Mouse (Mus musculus) kidney, postnatal 0 days (tissue): ENCODE data around the gene Krtap8-1. TPM values are rescaled to one million over a fixed set of nuclear protein-coding genes. Genes with fewer than 3 reads are reported as not detected.

Experiments used
- ATAC-seq: fragments of 200-750 bp; cut with Nextera tagmentation; replicated peaks from 2 replicates; pipeline ENCODE4 v1.8.0; 2017; ENCODE audit warnings: low read depth, moderate number of reproducible peaks, moderate TSS enrichment, moderate library complexity; ENCODE audit not compliant: low FRiP score
- DNase-seq: peaks from one replicate; pipeline ENCODE4 v3.0.0-alpha.2; 2016; ENCODE audit warnings: low spot score
- H3K27ac ChIP-seq: fragments of 300-500 bp; sonication (generic); 2 replicates; pipeline ENCODE4 v1.5.1; 2014; ENCODE audit warnings: mild to moderate bottlenecking
- H3K27me3 ChIP-seq: fragments of 300-500 bp; sonication (generic); 2 replicates; pipeline ENCODE4 v1.6.1; 2014; ENCODE audit warnings: low read length, mixed read lengths; ENCODE audit not compliant: insufficient read depth
- H3K36me3 ChIP-seq: fragments of 300-500 bp; sonication (generic); 2 replicates; pipeline ENCODE4 v1.6.1; 2014; ENCODE audit warnings: low read length, mixed read lengths; ENCODE audit not compliant: insufficient read depth
- H3K4me1 ChIP-seq: fragments of 300-500 bp; sonication (generic); replicated peaks from 2 replicates; pipeline ENCODE4 v1.6.1; 2014; ENCODE audit warnings: antibody characterized with exemption, low read length, mixed read lengths; ENCODE audit not compliant: insufficient read depth
- H3K4me2 ChIP-seq: fragments of 300-500 bp; sonication (generic); 2 replicates; pipeline ENCODE4 v1.6.1; 2014; ENCODE audit warnings: mild to moderate bottlenecking, low read length, moderate library complexity, mixed read lengths
- H3K4me3 ChIP-seq: fragments of 300-500 bp; sonication (generic); replicated peaks from 2 replicates; pipeline ENCODE4 v1.5.1; 2014; ENCODE audit warnings: low read depth, low read length
- H3K9ac ChIP-seq: fragments of 300-500 bp; sonication (generic); 2 replicates; pipeline ENCODE4 v1.6.1; 2014; ENCODE audit warnings: low read depth, low read length
- H3K9me3 ChIP-seq: fragments of 300-500 bp; sonication (generic); replicated peaks from 2 replicates; pipeline ENCODE4 v1.6.1; 2016; ENCODE audit warnings: low read length, inconsistent platforms, mixed read lengths
- CTCF ChIP-seq: IDR thresholded peaks from 2 replicates; pipeline ENCODE4 v1.5.1; 2016; ENCODE audit warnings: antibody characterized with exemption, low read depth, mild to moderate bottlenecking, moderate library complexity
- WGBS: fragments of 180-500 bp; shearing (Covaris S2); extraction: QIAGEN DNeasy Blood & Tissue Kit; methylation state at CpG from one replicate; pipeline ENCODE4 v1.1.7; 2014; 5-methylcytosine and 5-hydroxymethylcytosine counted together
- polyA plus RNA-seq: library from polyadenylated mRNA; unstranded; fragments of >200 nt; fragmentation: Nextera tagmentation; extraction: Ambion mirVana; gene quantifications from 2 replicates; pipeline ENCODE4 v1.2.1, GENCODE M21; 2015

Krtap8-1 gene
- polyA plus RNA-seq, 1 experiment from 2014 or later: not detected

DNA sequence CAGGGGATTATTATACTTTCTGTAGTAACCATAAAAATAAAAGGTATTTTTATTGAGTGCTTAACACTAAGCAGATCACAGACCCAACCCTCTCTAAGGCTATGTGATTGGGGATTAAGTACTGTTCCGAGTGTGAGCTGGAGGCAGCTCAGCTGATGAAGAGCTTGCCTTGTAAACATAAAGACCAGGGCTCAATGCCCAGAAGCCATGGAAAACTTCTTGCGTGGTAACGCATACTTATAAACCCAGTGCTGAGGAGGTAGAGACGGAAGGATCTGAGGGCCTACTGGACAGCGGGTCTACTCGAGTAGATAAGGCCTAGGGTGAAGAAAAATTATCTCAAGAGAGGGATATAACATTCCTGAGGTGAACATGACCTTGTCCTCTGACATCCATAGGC, 32.3 kb upstream of the Krtap8-1 start:
- no peaks in the 10 kb centered on the region for H3K4me1 ChIP-seq
- no peak overlapping the region for H3K27ac ChIP-seq
- no peak overlapping the region for H3K9ac ChIP-seq
- 92% methylated on average over 6 of the region's 6 CpGs for WGBS
- no peaks in the 10 kb centered on the region for H3K36me3 ChIP-seq
- no peak overlapping the region for H3K4me3 ChIP-seq
- no peak for TF ChIP-seq CTCF
- ATAC-seq (no peak), DNase-seq (no peak)
- H3K27me3 ChIP-seq: no peaks in the 10 kb centered on the region
- H3K4me2 ChIP-seq: no peak overlapping the region
- H3K9me3 ChIP-seq: no peaks in the 10 kb centered on the region

DNA sequence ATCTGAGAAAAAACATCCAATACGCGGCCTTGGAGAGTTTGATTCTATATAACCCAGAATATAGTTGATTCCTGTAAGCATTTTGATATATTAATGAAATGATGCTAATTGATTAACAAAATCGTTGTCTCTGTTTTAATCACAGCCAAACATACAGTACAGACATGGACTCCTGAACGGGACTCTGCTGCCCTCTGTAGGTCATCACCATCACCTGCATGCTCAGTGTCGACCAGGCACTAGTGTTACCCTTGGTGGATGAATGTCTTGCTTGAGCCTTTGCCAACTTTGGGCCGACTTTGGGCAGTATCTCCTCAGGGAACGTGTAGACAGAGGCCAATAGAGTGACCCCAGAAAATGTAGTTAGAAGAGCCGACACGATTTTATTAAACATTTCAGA, 29.9 kb upstream of the Krtap8-1 start:
- H3K9me3 ChIP-seq: no peaks in the 10 kb centered on the region
- H3K36me3 ChIP-seq: no peaks in the 10 kb centered on the region
- 56% methylated on average over 9 of the region's 9 CpGs for WGBS
- peak; percentile 21 for DNase-seq
- no peaks in the 10 kb centered on the region for H3K4me1 ChIP-seq
- H3K27ac ChIP-seq: no peak overlapping the region
- peak; percentile 63; the same call in 1 of the 2 replicates for ATAC-seq
- no peak overlapping the region for H3K9ac ChIP-seq
- no peak overlapping the region for H3K4me3 ChIP-seq
- peak; percentile 68 for TF ChIP-seq CTCF
- H3K4me2 ChIP-seq: no peak overlapping the region
- no peaks in the 10 kb centered on the region for H3K27me3 ChIP-seq

DNA sequence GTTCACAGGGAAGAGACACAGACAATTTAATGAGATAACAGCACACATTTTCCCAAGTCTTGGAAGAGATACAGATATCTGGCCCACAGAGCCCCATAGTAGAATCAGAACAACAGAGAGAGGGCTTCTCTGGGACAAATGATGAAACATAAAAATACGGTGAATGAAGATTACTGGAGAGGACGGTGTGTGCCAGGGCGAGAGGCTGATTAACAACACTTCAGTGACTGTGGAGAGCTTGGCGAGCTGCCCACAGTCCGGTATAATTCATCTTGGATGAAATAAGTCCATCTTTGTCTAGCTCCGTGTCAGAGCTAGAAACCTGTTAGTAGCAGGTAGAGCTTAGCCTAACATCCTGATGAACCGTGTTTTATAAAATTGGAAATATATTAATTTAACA, 25.7 kb upstream of the Krtap8-1 start:
- H3K27me3 ChIP-seq: no peaks in the 10 kb centered on the region
- no peak for ATAC-seq
- no peaks in the 10 kb centered on the region for H3K9me3 ChIP-seq
- no peak overlapping the region for H3K4me2 ChIP-seq
- no peak for TF ChIP-seq CTCF
- WGBS: 63% methylated on average over 7 of the region's 7 CpGs
- no peak overlapping the region for H3K9ac ChIP-seq
- no peak overlapping the region for H3K4me3 ChIP-seq
- no peaks in the 10 kb centered on the region for H3K36me3 ChIP-seq
- H3K4me1 ChIP-seq: no peaks in the 10 kb centered on the region
- no peak for DNase-seq
- H3K27ac ChIP-seq: no peak overlapping the region

- no peak within 1 kb of the TSS for H3K4me2 ChIP-seq
- no peak within 1 kb of the TSS for H3K27ac ChIP-seq
- H3K36me3 ChIP-seq: no peaks in the 10 kb centered on the region
- TF ChIP-seq CTCF: no peak
- no peak for ATAC-seq
- 71% methylated on average over 4 of the region's 4 CpGs for WGBS
- H3K4me1 ChIP-seq: no peaks in the 10 kb centered on the region
- no peaks in the 10 kb centered on the region for H3K9me3 ChIP-seq
- no peak within 1 kb of the TSS for H3K9ac ChIP-seq
- no peak within 1 kb of the TSS for H3K4me3 ChIP-seq
- DNase-seq: no peak
- H3K27me3 ChIP-seq: no peaks in the 10 kb centered on the region
These were observed 20.5 kb upstream of the Krtap8-1 start, which contains the start of gene Krtap7-1 for GRCm38 (mm10) chr16:89508223-89508622. Gene Krtap7-1 (minus strand): TSS chr16:89508323.

- no peak overlapping the region for H3K4me3 ChIP-seq
- no peak overlapping the region for H3K4me2 ChIP-seq
- no peak overlapping the region for H3K9ac ChIP-seq
- DNase-seq: no peak
- no peak overlapping the region for H3K27ac ChIP-seq
- no peak for TF ChIP-seq CTCF
- WGBS: 72% methylated on average over 2 of the region's 2 CpGs
- H3K27me3 ChIP-seq: no peaks in the 10 kb centered on the region
- no peaks in the 10 kb centered on the region for H3K4me1 ChIP-seq
- no peaks in the 10 kb centered on the region for H3K9me3 ChIP-seq
- no peaks in the 10 kb centered on the region for H3K36me3 ChIP-seq
- no peak for ATAC-seq
These were observed 15.8 kb upstream of the Krtap8-1 start for GRCm38 (mm10) chr16:89503571-89503970.

- TF ChIP-seq CTCF: no peak
- Histone ChIP-seq H3K4me1 (no peaks in the 10 kb centered on the region), H3K9me3 (no peaks in the 10 kb centered on the region), H3K4me2 (no peak overlapping the region), H3K36me3 (no peaks in the 10 kb centered on the region), H3K27me3 (no peaks in the 10 kb centered on the region), H3K27ac (no peak overlapping the region), H3K4me3 (no peak overlapping the region), H3K9ac (no peak overlapping the region)
- WGBS: 82% methylated on average over 5 of the region's 5 CpGs
- DNase-seq (no peak), ATAC-seq (no peak)
These were observed 14.1 kb upstream of the Krtap8-1 start for GRCm38 (mm10) chr16:89501870-89502269.

- TF ChIP-seq CTCF: no peak
- 87% methylated on average over 5 of the region's 5 CpGs for WGBS
- ATAC-seq: no peak
These were observed 9.2 kb upstream of the Krtap8-1 start for GRCm38 (mm10) chr16:89497002-89497401.

More at GRCm38 (mm10) chr16:89497002-89497401, 9.2 kb upstream of the Krtap8-1 start:
- Histone ChIP-seq H3K4me2 (no peak overlapping the region), H3K27ac (no peak overlapping the region), H3K9ac (no peak overlapping the region), H3K36me3 (no peaks in the 10 kb centered on the region), H3K9me3 (no peaks in the 10 kb centered on the region), H3K27me3 (no peaks in the 10 kb centered on the region), H3K4me3 (no peak overlapping the region), H3K4me1 (no peaks in the 10 kb centered on the region)
- no peak for DNase-seq
